Mouse (Mus musculus): Measurements from ENCODE around the gene Zmym3. TPM values are rescaled to one million over a fixed set of nuclear protein-coding genes. Genes with fewer than 3 reads are reported as not detected.
A peak's percentile ranks its signal among the peaks of the same experiment; 100 is the strongest.

Zmym3 gene
- 19.2 and 35.4 TPM in 2 replicates for total RNA-seq (2015)
- 12.6 and 20.2 TPM in 2 replicates for total RNA-seq (2017)

- ATAC-seq (ENCODE audit: poor library complexity, severe bottlenecking) = no peak
These were observed at the start of gene Zmym3 for GRCm38 (mm10) chrX:101420700-101421095. Zmym3 (minus strand) TSS chrX:101420849.

- no peak for ATAC-seq (ENCODE audit: poor library complexity, severe bottlenecking)
These were observed 30.9 kb upstream of the Zmym3 start for GRCm38 (mm10) chrX:101451591-101451990.

- peak; percentile 64 for ATAC-seq (ENCODE audit: poor library complexity, severe bottlenecking)
These were observed 30.5 kb upstream of the Zmym3 start for GRCm38 (mm10) chrX:101451147-101451546.

- no peak for ATAC-seq (ENCODE audit: poor library complexity, severe bottlenecking)
These were observed 28.3 kb upstream of the Zmym3 start, which contains the start of gene Itgb1bp2 for GRCm38 (mm10) chrX:101448886-101449475. Itgb1bp2 (plus strand) TSS chrX:101449088.

- ATAC-seq (ENCODE audit: poor library complexity, severe bottlenecking) = peak; percentile 11
These were observed 9.3 kb upstream of the Zmym3 start for GRCm38 (mm10) chrX:101429976-101430375.

- peak; percentile 91 for ATAC-seq (ENCODE audit: poor library complexity, severe bottlenecking)
These were observed 8.7 kb upstream of the Zmym3 start, which contains the start of gene Nono for GRCm38 (mm10) chrX:101429142-101429949. Nono (plus strand) TSS chrX:101429318.

- no peak for ATAC-seq (ENCODE audit: poor library complexity, severe bottlenecking)
These were observed 8.1 kb upstream of the Zmym3 start for GRCm38 (mm10) chrX:101428785-101429141.

GRCm38 (mm10) chrX:101427774-101428173 lies 7.1 kb upstream of the Zmym3 start:
- no peak for ATAC-seq (ENCODE audit: poor library complexity, severe bottlenecking)

- no peak for ATAC-seq (ENCODE audit: poor library complexity, severe bottlenecking)
These were observed 2.8 kb upstream of the Zmym3 start for GRCm38 (mm10) chrX:101423462-101423861.

- ATAC-seq (ENCODE audit: poor library complexity, severe bottlenecking) = peak; percentile 99
These were observed 637 bp downstream of the Zmym3 start for GRCm38 (mm10) chrX:101419725-101420699.

- peak; percentile 23 for ATAC-seq (ENCODE audit: poor library complexity, severe bottlenecking)
These were observed 1.5 kb downstream of the Zmym3 start for GRCm38 (mm10) chrX:101418946-101419724.

- no peak for ATAC-seq (ENCODE audit: poor library complexity, severe bottlenecking)
These were observed 24.2 kb downstream of the Zmym3 start for GRCm38 (mm10) chrX:101396459-101396858.

GRCm38 (mm10) chrX:101394341-101394740 lies 26.3 kb downstream of the Zmym3 start:
- ATAC-seq (ENCODE audit: poor library complexity, severe bottlenecking) = no peak

GRCm38 (mm10) chrX:101388866-101389537 lies 31.6 kb downstream of the Zmym3 start:
- ATAC-seq (ENCODE audit: poor library complexity, severe bottlenecking) = no peak

GRCm38 (mm10) chrX:101386222-101386621 lies 34.4 kb downstream of the Zmym3 start:
- ATAC-seq (ENCODE audit: poor library complexity, severe bottlenecking) = no peak

- ATAC-seq (ENCODE audit: poor library complexity, severe bottlenecking) = no peak
These were observed 36.1 kb downstream of the Zmym3 start for GRCm38 (mm10) chrX:101384439-101385137.

- ATAC-seq (ENCODE audit: poor library complexity, severe bottlenecking) = no peak
These were observed 37.2 kb downstream of the Zmym3 start for GRCm38 (mm10) chrX:101383455-101383854.

GRCm38 (mm10) chrX:101379744-101380143 lies 40.9 kb downstream of the Zmym3 start:
- ATAC-seq (ENCODE audit: poor library complexity, severe bottlenecking) = no peak

GRCm38 (mm10) chrX:101377076-101377475 lies 43.6 kb downstream of the Zmym3 start:
- ATAC-seq (ENCODE audit: poor library complexity, severe bottlenecking) = no peak

Measured in megakaryocyte, adult 5-6 weeks (primary cell).